In the genomic region with DNA sequence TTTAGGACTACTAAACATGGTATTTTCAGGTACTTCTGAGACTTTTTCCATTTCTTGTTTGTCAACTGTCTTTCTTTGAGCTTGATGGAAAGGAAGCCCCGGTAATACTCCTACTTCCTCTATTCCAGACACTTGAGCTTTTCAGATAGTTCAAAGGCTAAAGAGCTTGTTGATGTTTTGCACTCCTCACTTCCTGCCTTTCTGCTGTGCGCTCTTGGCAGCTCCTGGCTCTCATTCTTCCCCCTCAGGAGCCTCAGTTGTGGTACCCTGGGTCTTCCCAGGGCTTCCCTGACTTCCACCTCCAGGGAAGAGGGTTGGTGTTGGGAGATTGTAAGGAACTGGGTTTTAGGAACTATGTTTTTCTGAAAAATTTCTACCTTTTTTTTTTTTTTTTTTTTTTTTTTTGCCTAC, we compare ENCODE assay signal across 9 mouse cellular contexts. TPM values are rescaled to one million over a fixed set of nuclear protein-coding genes. Genes with fewer than 3 reads are reported as not detected.
A peak's percentile ranks its signal among the peaks of the same experiment; 100 is the strongest.
DNase-seq lines count a peak whose midpoint lies in the region; ATAC-seq and TF ChIP-seq lines count a peak whose summit lies in the region.
"Had no signal": no experiment of that assay in that cellular context is flagged by ENCODE, and none has a peak within 500 bp of the region (broad histone marks: within the 10 kb centered on the region; RNA-seq: fewer than 3 reads in every experiment).

No protein-coding gene starts in this region.

- intact Hi-C loops in heart, adult 2 months (cut with DNase I) = no loop called here

- TF ChIP-seq POLR2A in heart, adult 2 months (IDR thresholded peaks at IDR 0.05; ENCODE audit: insufficient read depth, low read depth, low read length) = no peak

- no peak overlapping the region for H3K4me3 ChIP-seq in heart, postnatal 0 days (ENCODE audit: low read depth, low read length)
- no peak overlapping the region for H3K4me3 ChIP-seq in heart, adult 2 months

- ATAC-seq in heart, postnatal 0 days (ENCODE audit: insufficient read depth, low read depth) = no peak
- ATAC-seq in hematopoietic stem cell, adult 5-6 weeks (replicated peaks in 1 of 2; ENCODE audit: insufficient read depth in 1 of 2, low FRiP score in 2 of 2, low TSS enrichment in 1 of 2, low read depth in 1 of 2, poor library complexity in 2 of 2, severe bottlenecking in 2 of 2) = peak; percentile 43 to 63; a peak in 2 of 4 replicates
- ATAC-seq in erythroblast, adult 5-6 weeks (replicated peaks; ENCODE audit: low FRiP score, poor library complexity, severe bottlenecking) = no peak

- 36% methylated on average over 2 of the region's 2 CpGs for WGBS in heart, postnatal 0 days
- 43% methylated on average over 2 of the region's 2 CpGs for WGBS in heart, adult 2 months

- H3K27ac ChIP-seq in heart, postnatal 0 days (ENCODE audit: low read depth) = no peak overlapping the region
- no peak overlapping the region for H3K27ac ChIP-seq in heart, adult 2 months

- H3K4me1 ChIP-seq in heart, postnatal 0 days (ENCODE audit: control insufficient read depth, insufficient read depth) = peaks cover 29% of the 10 kb centered on the region
- H3K4me1 ChIP-seq in heart, adult 2 months (ENCODE audit: control insufficient read depth, insufficient read depth, low read length) = peaks cover 24% of the 10 kb centered on the region

- TF ChIP-seq CTCF in heart, postnatal 0 days (IDR thresholded peaks at IDR 0.05; ENCODE audit: low read depth) = no peak
- no peak for TF ChIP-seq CTCF in heart, adult 2 months (IDR thresholded peaks at IDR 0.05)

- H3K27me3 ChIP-seq in heart, postnatal 0 days (ENCODE audit: control insufficient read depth, insufficient read depth, low read length) = no peaks in the 10 kb centered on the region
- H3K27me3 ChIP-seq in heart, adult 2 months (ENCODE audit: control insufficient read depth, insufficient read depth, low read length) = no peaks in the 10 kb centered on the region

- peaks cover 3% of the 10 kb centered on the region for H3K79me2 ChIP-seq in heart, adult 2 months (replicated peaks; ENCODE audit: control insufficient read depth, insufficient read depth, low read length)

- no peak overlapping the region for H3K9ac ChIP-seq in heart, postnatal 0 days (replicated peaks; ENCODE audit: low read depth, low read length)
- no peak overlapping the region for H3K9ac ChIP-seq in heart, adult 2 months (ENCODE audit: low read depth, low read length)

- H3K36me3 ChIP-seq in heart, postnatal 0 days (replicated peaks; ENCODE audit: control insufficient read depth, insufficient read depth, low read length) = no peaks in the 10 kb centered on the region
- H3K36me3 ChIP-seq in heart, adult 2 months (ENCODE audit: control insufficient read depth, insufficient read depth, low read length) = no peaks in the 10 kb centered on the region

- H3K9me3 ChIP-seq in heart, postnatal 0 days (replicated peaks; ENCODE audit: control insufficient read depth, low read length) = no peaks in the 10 kb centered on the region

- peak; percentile 29 for DNase-seq in heart, postnatal 0 days (ENCODE audit: low spot score)
- no peak for DNase-seq in heart, adult 2 months
- peak; percentile 55 for DNase-seq in thymus, postnatal 0 days (ENCODE audit: low spot score)
- DNase-seq in thymus, postnatal 4 days = no peak
- DNase-seq in layer of hippocampus, adult 9-11 months = no peak
- DNase-seq: heart, postnatal 36 days; retina, postnatal 1 day had no signal

- no peak for TF ChIP-seq EP300 in heart, postnatal 0 days (IDR thresholded peaks at IDR 0.05; ENCODE audit: low read depth)
- no peak for TF ChIP-seq EP300 in heart, adult 2 months (IDR thresholded peaks at IDR 0.05; ENCODE audit: insufficient read depth, low read depth, low read length)

- H3K4me2 ChIP-seq in heart, postnatal 0 days (ENCODE audit: low read depth, low read length) = no peak overlapping the region

RNA-seq across cellular contexts. Expression of a gene that starts 54.1 kb away (rescaled TPM):
- total RNA-seq in heart, postnatal 0 days (2014; rRNA removed; ENCODE audit: low replicate concordance) = 11.4 and 17.4 TPM in 2 replicates
- 4.8 and 5.2 TPM in 2 replicates for polyA plus RNA-seq in heart, postnatal 0 days (2015; fragmentation: Nextera tagmentation; extraction: Ambion mirVana)
- 10 to 100 TPM; 29.9 to 30.8 TPM for total RNA-seq in heart, adult 2 months (2021)
- 10.4 and 11.0 TPM in 2 replicates for polyA plus RNA-seq in heart, adult 2 months (2012; rRNA removed)
- polyA plus RNA-seq in thymus, postnatal 0 days (2015; fragmentation: Nextera tagmentation; extraction: Ambion mirVana) = 12.4 and 16.6 TPM in 2 replicates
- 55.4 and 56.2 TPM in 2 replicates for total RNA-seq in hematopoietic stem cell, adult 5-6 weeks (2017)
- total RNA-seq in erythroblast, adult 5-6 weeks (2015; ENCODE audit: low replicate concordance) = 49.2 and 56.6 TPM in 2 replicates
- 82.2 and 99.3 TPM in 2 replicates for total RNA-seq in erythroblast, adult 5-6 weeks (2017; ENCODE audit: low replicate concordance)

Comparison
In these comparisons a context has a peak if more than half of its experiments do, and no peak if none do; other contexts are left out.
1. DNase-seq: peak in heart, postnatal 0 days (single experiment) and thymus, postnatal 0 days (single experiment); none in heart, adult 2 months (0 of 2), thymus, postnatal 4 days (single experiment) and layer of hippocampus, adult 9-11 months (single experiment).
2. ATAC-seq: peak in hematopoietic stem cell, adult 5-6 weeks (2 of 2); none in heart, postnatal 0 days (single experiment) and erythroblast, adult 5-6 weeks (single experiment).